Mouse (Mus musculus) left cerebral cortex, postnatal 25 days (tissue): ENCODE measurements at regions not wholly inside any gene's neighbourhood (a gene's known extent, or its start where the extent isn't known, plus 50 kb on each side); places are given as distances from the start of the nearest gene placed in this dataset.
"Not testable (repeated sequence)": the region's sequence is repeated elsewhere in the genome, so short reads cannot be mapped to it uniquely, and the experiment has no call there.

Experiments
- DNase-seq, 2 experiments: peaks; one replicate each; pipeline ENCODE4 v3.0.0; 2022; ENCODE audit warnings: low spot score in 2 of 2, mixed read lengths in 1 of 2
- intact Hi-C: fragments of 180-260 bp; cut with DNase I; formaldehyde crosslinking; loops from one replicate; pipeline ENCODE4 v1.15.1; 2025

GRCm38 (mm10) chr6:102780830-102781229, 207.9 kb upstream of the Cntn3 start:
- intact Hi-C loops, result no loop called here
- DNase-seq, result no peak

GRCm38 (mm10) chr6:102774580-102774979, 201.7 kb upstream of the Cntn3 start:
- DNase-seq, result no peak
- intact Hi-C loops, result no loop called here

- intact Hi-C loops, result no loop called here
Observed at GRCm38 (mm10) chr6:102762357-102762756, 189.5 kb upstream of the Cntn3 start.

GRCm38 (mm10) chr6:102755010-102755409, 182.1 kb upstream of the Cntn3 start:
- no peak for DNase-seq
- intact Hi-C loops, result no loop called here

More at GRCm38 (mm10) chr6:102762357-102762756, 189.5 kb upstream of the Cntn3 start:
- DNase-seq, result no peak

GRCm38 (mm10) chr6:102750161-102750560, 177.3 kb upstream of the Cntn3 start:
- intact Hi-C loops, DNase-seq: not testable (repeated sequence)

GRCm38 (mm10) chr6:102746440-102746839, 173.5 kb upstream of the Cntn3 start:
- not testable (repeated sequence) for DNase-seq
- intact Hi-C loops, result loop anchor here (2.0 kb wide), 1 partner anchor 52 kb away; no protein-coding TSS in a partner anchor

GRCm38 (mm10) chr6:102737237-102737636, 164.3 kb upstream of the Cntn3 start:
- intact Hi-C loops, result not testable (repeated sequence)

GRCm38 (mm10) chr6:102733751-102734150, 160.8 kb upstream of the Cntn3 start:
- intact Hi-C loops, result no loop called here
- no peak for DNase-seq

More at GRCm38 (mm10) chr6:102737237-102737636, 164.3 kb upstream of the Cntn3 start:
- not testable (repeated sequence) for DNase-seq

- intact Hi-C loops, result no loop called here
- no peak for DNase-seq
Observed at GRCm38 (mm10) chr6:102731995-102732394, 159.1 kb upstream of the Cntn3 start.

GRCm38 (mm10) chr6:102725751-102726150, 152.8 kb upstream of the Cntn3 start:
- intact Hi-C loops, result no loop called here
- no peak for DNase-seq

- intact Hi-C loops, result no loop called here
Observed at GRCm38 (mm10) chr6:102724315-102724714, 151.4 kb upstream of the Cntn3 start.

GRCm38 (mm10) chr6:102706862-102707261, 134.0 kb upstream of the Cntn3 start:
- DNase-seq, result no peak
- intact Hi-C loops, result no loop called here

More at GRCm38 (mm10) chr6:102724315-102724714, 151.4 kb upstream of the Cntn3 start:
- DNase-seq, result no peak
